Mouse (Mus musculus) liver, embryonic 14.5 days (tissue): Measurements from ENCODE around the gene Clnk.

Experiments used
- CTCF ChIP-seq: IDR thresholded peaks from 2 replicates; pipeline ENCODE4 v1.5.1; 2016; ENCODE audit warnings: antibody characterized with exemption, low read depth, control low read depth
- EP300 ChIP-seq: IDR thresholded peaks from 2 replicates; pipeline ENCODE4 v1.6.1; 2016; ENCODE audit warnings: antibody characterized with exemption, low read depth

DNA sequence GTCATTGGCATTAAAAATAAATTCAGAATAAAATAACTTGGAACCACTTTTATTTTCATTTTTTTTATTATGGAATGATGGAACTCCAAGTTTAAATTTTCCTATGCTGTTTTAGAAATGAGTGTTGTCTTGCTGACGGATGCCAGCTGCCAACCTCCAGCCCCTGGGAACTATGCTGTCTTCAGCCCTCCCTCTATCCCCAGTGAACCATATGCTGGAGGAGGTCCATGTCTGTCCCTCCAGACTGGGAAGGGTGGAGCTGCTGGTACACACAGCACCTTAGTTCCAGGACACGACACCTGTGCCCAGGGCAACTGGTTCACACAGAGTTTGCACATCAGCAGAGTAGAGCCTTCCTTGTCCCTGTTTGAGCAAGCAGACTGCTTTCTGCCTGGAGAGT is 22.4 kb upstream of the Clnk start:
- no peak for TF ChIP-seq CTCF
- no peak for TF ChIP-seq EP300
